Mouse (Mus musculus) midbrain, embryonic 11.5 days (tissue): ENCODE results near the gene Emx2. TPM values are rescaled to one million over a fixed set of nuclear protein-coding genes. Genes with fewer than 3 reads are reported as not detected.

Experiments used
- ATAC-seq: fragments of 200-750 bp; cut with Nextera tagmentation; 2 replicates; pipeline ENCODE4 v1.8.0; 2017; ENCODE audit warnings: moderate TSS enrichment, moderate library complexity; ENCODE audit not compliant: low FRiP score
- DNase-seq: peaks from one replicate; pipeline ENCODE4 v3.0.0; 2015; ENCODE audit warnings: low spot score; ENCODE audit errors: missing footprints
- H3K27ac ChIP-seq: fragments of 300-500 bp; sonication (generic); 2 replicates; pipeline ENCODE4 v1.5.1; 2014; ENCODE audit warnings: low read depth, low read length
- H3K27me3 ChIP-seq: fragments of 300-500 bp; sonication (generic); 2 replicates; pipeline ENCODE4 v1.6.1; 2014; ENCODE audit warnings: mild to moderate bottlenecking, low read length, moderate library complexity, mixed read lengths; ENCODE audit not compliant: control insufficient read depth, insufficient read depth
- H3K36me3 ChIP-seq: fragments of 300-500 bp; sonication (generic); 2 replicates; pipeline ENCODE4 v1.6.1; 2014; ENCODE audit warnings: mild to moderate bottlenecking, low read length, moderate library complexity, mixed read lengths; ENCODE audit not compliant: control insufficient read depth, insufficient read depth
- H3K4me1 ChIP-seq: fragments of 300-500 bp; sonication (generic); 2 replicates; pipeline ENCODE4 v1.6.1; 2014; ENCODE audit warnings: low read length; ENCODE audit not compliant: control insufficient read depth, insufficient read depth
- H3K4me2 ChIP-seq: fragments of 300-500 bp; sonication (generic); 2 replicates; pipeline ENCODE4 v1.6.1; 2014; ENCODE audit warnings: mild to moderate bottlenecking, moderate library complexity
- H3K4me3 ChIP-seq: fragments of 300-500 bp; sonication (generic); 2 replicates; pipeline ENCODE4 v1.5.1; 2014; ENCODE audit warnings: low read depth, low read length
- H3K9ac ChIP-seq: fragments of 300-500 bp; sonication (generic); 2 replicates; pipeline ENCODE4 v1.6.1; 2014; ENCODE audit warnings: low read length
- H3K9me3 ChIP-seq: fragments of 300-500 bp; sonication (generic); 2 replicates; pipeline ENCODE4 v1.6.1; 2016; ENCODE audit warnings: low read length; ENCODE audit not compliant: control insufficient read depth
- WGBS: fragments of 180-500 bp; shearing (Covaris S2); extraction: QIAGEN DNeasy Blood & Tissue Kit; methylation state at CpG from one replicate; pipeline ENCODE4 v1.1.7; 2014; 5-methylcytosine and 5-hydroxymethylcytosine counted together
- polyA plus RNA-seq: library from polyadenylated mRNA; unstranded; fragments of >200 nt; fragmentation: Nextera tagmentation; extraction: Ambion mirVana; gene quantifications from 2 replicates; pipeline ENCODE4 v1.2.1, GENCODE M21; 2014

Emx2 gene
- polyA plus RNA-seq, 1 experiment from 2014 or later = 12.1 TPM

DNA sequence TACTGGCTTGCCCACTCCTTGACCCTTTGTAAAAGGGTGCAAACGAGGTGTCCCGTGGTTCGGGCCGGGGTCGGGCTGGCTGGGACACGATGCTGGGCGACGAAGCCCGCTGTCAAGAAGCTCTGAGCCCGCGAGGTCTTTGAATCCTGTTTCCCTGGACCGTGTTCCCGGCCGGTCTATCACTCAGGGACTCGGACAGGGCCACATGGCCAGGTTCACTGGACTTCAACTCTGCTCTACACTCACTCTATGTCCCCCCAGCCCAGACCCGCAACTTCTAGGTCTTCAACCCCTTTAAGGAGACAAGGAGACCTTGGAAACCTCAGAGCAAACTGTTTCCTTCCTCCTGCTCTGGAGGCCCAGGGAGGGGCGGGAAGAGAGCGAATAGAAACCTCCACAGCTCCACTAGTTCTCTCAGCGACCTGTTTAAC is 1.7 kb downstream of the Emx2 start:
- DNase-seq (peak; percentile 97), ATAC-seq (no peak)
- peak overlapping the region; percentile 58 for H3K9ac ChIP-seq
- H3K4me1 ChIP-seq = 0 out of 2 replicates have a peak, but pooled peaks cover 2% of the 10 kb centered on the region
- no peaks in the 10 kb centered on the region for H3K9me3 ChIP-seq
- H3K4me2 ChIP-seq = peak overlapping the region; percentile 37
- peak overlapping the region; percentile 36 for H3K4me3 ChIP-seq
- WGBS = 0% methylated on average over 19 of the region's 19 CpGs
- peaks cover 89% of the 10 kb centered on the region for H3K27me3 ChIP-seq
- peak overlapping the region; percentile 20 for H3K27ac ChIP-seq
- no peaks in the 10 kb centered on the region for H3K36me3 ChIP-seq

DNA sequence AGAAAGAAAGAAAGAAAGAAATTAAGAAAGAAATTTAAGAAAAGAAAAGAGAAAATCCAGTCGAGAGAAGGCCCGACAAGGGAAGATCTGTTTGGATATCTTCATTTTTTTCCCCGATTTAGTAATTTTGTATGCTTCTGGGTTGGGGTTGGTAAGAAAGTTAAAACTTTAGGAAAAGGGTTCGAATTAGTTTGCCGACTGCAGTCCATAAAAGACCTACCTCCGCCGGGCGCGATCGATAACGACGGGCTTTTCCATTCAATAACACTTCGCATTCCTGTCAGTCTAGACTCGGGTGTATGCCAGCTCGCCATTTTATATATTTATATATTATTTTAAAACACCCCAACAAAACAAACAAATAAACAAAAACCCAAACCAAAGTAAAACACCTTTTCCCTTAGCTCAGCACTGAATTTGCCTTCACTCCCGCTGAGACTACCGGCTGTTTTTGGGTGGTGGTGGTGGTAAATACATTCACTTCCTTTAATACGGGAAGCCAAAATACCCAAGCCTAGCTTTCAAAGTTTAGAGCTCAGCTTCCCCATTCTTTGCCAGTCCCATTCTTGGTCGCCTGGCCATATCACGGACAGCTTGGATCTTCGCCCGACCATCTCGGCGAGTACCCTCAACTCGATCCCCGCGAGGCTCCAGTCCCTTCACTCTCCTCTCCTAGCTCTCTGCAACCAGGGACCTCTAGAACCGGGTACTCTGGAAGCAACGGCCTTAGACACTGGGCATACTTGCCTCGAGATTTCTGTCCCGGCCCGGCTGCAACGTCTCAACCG is 2.4 kb downstream of the Emx2 start:
- no peak overlapping the region for H3K27ac ChIP-seq
- H3K36me3 ChIP-seq = no peaks in the 10 kb centered on the region
- peak overlapping the region; percentile 58 for H3K9ac ChIP-seq
- H3K27me3 ChIP-seq = peaks cover 89% of the 10 kb centered on the region
- peak overlapping the region; percentile 36 for H3K4me3 ChIP-seq
- ATAC-seq (no peak), DNase-seq (peak; percentile 95)
- peak overlapping the region; percentile 37 for H3K4me2 ChIP-seq
- H3K4me1 ChIP-seq = peaks cover 5% of the 10 kb centered on the region; the same call in 1 of the 2 replicates
- WGBS = under 1% methylated on average over 34 of the region's 34 CpGs
- H3K9me3 ChIP-seq = no peaks in the 10 kb centered on the region

GRCm38 (mm10) chr19:59461481-59462421 is 3.6 kb downstream of the Emx2 start:
- Histone ChIP-seq H3K36me3 (no peaks in the 10 kb centered on the region), H3K27me3 (peaks cover 88% of the 10 kb centered on the region), H3K4me1 (peaks cover 16% of the 10 kb centered on the region; the same call in 1 of the 2 replicates), H3K4me2 (peak overlapping the region; percentile 37), H3K9ac (peak overlapping the region; percentile 41), H3K4me3 (peak overlapping the region; percentile 36), H3K27ac (peak overlapping the region; percentile 1; the same call in 1 of the 2 replicates), H3K9me3 (no peaks in the 10 kb centered on the region)
- peak; percentile 96 for DNase-seq
- no peak for ATAC-seq
- 1% methylated on average over 36 of the region's 36 CpGs for WGBS

GRCm38 (mm10) chr19:59462459-59463292 is 4.5 kb downstream of the Emx2 start:
- peaks cover 25% of the 10 kb centered on the region for H3K4me1 ChIP-seq
- 3% methylated on average over 19 of the region's 19 CpGs for WGBS
- peaks cover 88% of the 10 kb centered on the region for H3K27me3 ChIP-seq
- H3K27ac ChIP-seq = no peak overlapping the region; the same call in 1 of the 2 replicates
- peak overlapping the region; percentile 41; the same call in 1 of the 2 replicates for H3K9ac ChIP-seq
- DNase-seq = peak; percentile 95
- H3K4me2 ChIP-seq = peak overlapping the region; percentile 37
- H3K9me3 ChIP-seq = no peaks in the 10 kb centered on the region
- H3K4me3 ChIP-seq = peak overlapping the region; percentile 36
- H3K36me3 ChIP-seq = no peaks in the 10 kb centered on the region
- ATAC-seq = no peak

DNA sequence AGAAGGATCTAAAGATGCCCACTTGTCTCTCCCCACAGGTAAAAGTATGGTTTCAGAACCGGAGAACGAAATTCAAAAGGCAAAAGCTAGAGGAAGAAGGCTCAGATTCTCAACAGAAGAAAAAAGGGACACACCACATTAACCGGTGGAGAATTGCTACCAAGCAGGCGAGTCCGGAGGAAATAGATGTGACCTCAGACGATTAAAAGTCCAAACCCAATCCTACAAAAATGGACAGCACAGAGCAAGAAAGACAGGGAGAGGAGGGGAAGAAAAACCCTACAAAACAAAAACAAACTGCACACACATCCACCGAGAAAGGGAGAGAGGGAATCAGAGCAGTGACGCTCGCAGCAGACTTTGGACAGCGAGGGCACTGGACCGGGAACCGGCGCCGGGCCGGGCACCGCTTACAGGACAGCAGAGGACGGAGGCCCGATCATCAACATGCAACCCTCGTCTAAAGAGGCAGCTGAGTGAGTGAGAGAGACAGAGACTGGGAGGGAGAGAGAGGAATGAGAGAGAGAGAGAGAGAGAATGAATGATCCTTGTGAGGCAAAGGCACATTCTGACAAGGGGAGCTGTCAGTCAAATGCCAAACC is 5.8 kb downstream of the Emx2 start:
- H3K4me3 ChIP-seq = peak overlapping the region; percentile 2; the same call in 1 of the 2 replicates
- no peak overlapping the region for H3K9ac ChIP-seq
- no peaks in the 10 kb centered on the region for H3K9me3 ChIP-seq
- peak; percentile 93 for DNase-seq
- H3K4me2 ChIP-seq = peak overlapping the region; percentile 37; the same call in 1 of the 2 replicates
- peaks cover 29% of the 10 kb centered on the region for H3K4me1 ChIP-seq
- H3K27me3 ChIP-seq = peaks cover 89% of the 10 kb centered on the region
- 5% methylated on average over 19 of the region's 19 CpGs for WGBS
- H3K36me3 ChIP-seq = no peaks in the 10 kb centered on the region
- H3K27ac ChIP-seq = no peak overlapping the region
- no peak for ATAC-seq

DNA sequence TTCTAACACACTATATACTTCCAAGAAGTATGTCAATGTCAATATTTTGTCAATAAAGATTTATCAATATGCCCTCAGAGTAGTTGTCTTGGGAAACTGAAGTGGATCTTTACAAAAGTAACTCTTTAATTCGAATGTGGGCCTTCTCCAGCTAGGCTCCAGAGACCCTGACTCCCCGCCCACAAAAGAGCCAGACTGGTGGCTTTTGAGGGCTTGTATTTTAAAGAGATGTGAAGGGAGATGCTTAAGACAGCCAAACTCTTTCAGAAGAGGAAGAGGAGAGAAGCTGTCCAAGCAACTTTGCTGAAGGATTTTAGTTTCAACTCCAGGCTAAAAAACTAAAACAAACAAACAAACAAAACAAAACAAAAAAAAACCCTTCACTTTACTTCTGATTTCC is 7.1 kb downstream of the Emx2 start:
- no peaks in the 10 kb centered on the region for H3K9me3 ChIP-seq
- H3K4me1 ChIP-seq = peaks cover 33% of the 10 kb centered on the region
- H3K27me3 ChIP-seq = peaks cover 90% of the 10 kb centered on the region
- no peak overlapping the region for H3K4me3 ChIP-seq
- WGBS = 0% methylated on average over 2 of the region's 2 CpGs
- ATAC-seq (no peak), DNase-seq (peak; percentile 89)
- H3K27ac ChIP-seq = no peak overlapping the region; the same call in 1 of the 2 replicates
- H3K36me3 ChIP-seq = no peaks in the 10 kb centered on the region
- peak overlapping the region; percentile 17; the same call in 1 of the 2 replicates for H3K4me2 ChIP-seq
- H3K9ac ChIP-seq = no peak overlapping the region

DNA sequence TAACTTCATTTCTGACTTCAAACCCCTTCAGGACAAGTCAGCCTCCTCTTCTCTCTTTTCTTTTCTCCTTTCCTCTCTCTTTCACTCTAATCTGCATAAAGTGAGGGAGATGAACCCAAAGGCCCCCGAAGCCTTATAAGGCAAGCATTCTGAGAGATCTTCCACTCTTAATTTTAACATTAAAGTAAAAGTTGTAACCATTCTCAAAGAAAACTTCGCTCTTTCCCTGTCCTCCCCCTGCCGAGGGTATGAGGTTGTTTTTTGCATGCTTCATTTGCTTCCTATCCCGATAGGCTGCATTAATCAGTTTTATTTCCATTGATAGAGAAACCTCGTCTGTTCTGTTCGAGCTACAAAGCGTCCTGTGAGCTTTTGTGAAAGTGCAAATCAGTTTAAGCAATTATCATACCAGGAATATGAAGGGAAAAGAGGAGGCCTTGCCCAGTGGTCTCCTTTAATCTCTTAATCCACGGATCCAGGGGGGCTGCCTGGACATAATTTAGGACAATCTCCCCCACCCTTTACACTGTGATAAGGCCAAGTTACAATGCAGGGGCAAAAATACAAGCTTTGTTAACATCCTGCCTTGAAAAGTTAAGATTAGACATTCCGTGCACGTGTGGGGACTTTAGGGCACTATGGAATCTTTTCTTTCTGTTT is 7.7 kb downstream of the Emx2 start:
- H3K27me3 ChIP-seq = peaks cover 93% of the 10 kb centered on the region
- no peaks in the 10 kb centered on the region for H3K9me3 ChIP-seq
- no peak overlapping the region for H3K4me3 ChIP-seq
- WGBS = 1% methylated on average over 10 of the region's 10 CpGs
- ATAC-seq (peak; percentile 39), DNase-seq (peak; percentile 91)
- peak overlapping the region; percentile 17; the same call in 1 of the 2 replicates for H3K4me2 ChIP-seq
- H3K9ac ChIP-seq = no peak overlapping the region
- H3K27ac ChIP-seq = no peak overlapping the region; the same call in 1 of the 2 replicates
- no peaks in the 10 kb centered on the region for H3K36me3 ChIP-seq
- H3K4me1 ChIP-seq = peaks cover 35% of the 10 kb centered on the region
